Mouse (Mus musculus) brown adipose tissue, adult 24 weeks (tissue): Measurements from ENCODE around the gene Ankrd33b. TPM values are rescaled to one million over a fixed set of nuclear protein-coding genes. Genes with fewer than 3 reads are reported as not detected.

Experiments
- H3K27ac ChIP-seq: fragments of 200-500 bp; replicated peaks from 2 replicates; pipeline ENCODE4 v1.5.1; 2012; ENCODE audit warnings: low read depth, mild to moderate bottlenecking, low read length
- H3K4me1 ChIP-seq: fragments of 200-500 bp; 2 replicates; pipeline ENCODE4 v1.6.1; 2012; ENCODE audit warnings: low read length, mixed read lengths; ENCODE audit not compliant: control insufficient read depth, insufficient read depth, insufficient read length
- H3K4me3 ChIP-seq: fragments of 200-500 bp; 2 replicates; pipeline ENCODE4 v1.5.1; 2012; ENCODE audit warnings: low read depth, mild to moderate bottlenecking, low read length, moderate library complexity; ENCODE audit not compliant: insufficient read depth
- polyA plus RNA-seq: library from polyadenylated mRNA; stranded (reverse); fragments of >200 nt; gene quantifications from 2 replicates; pipeline ENCODE4 v1.2.4, GENCODE M21; 2012; ENCODE audit not compliant: missing spikeins, insufficient read depth, insufficient read length

The Ankrd33b gene
- polyA plus RNA-seq, 1 experiment, result 0.91 TPM

DNA sequence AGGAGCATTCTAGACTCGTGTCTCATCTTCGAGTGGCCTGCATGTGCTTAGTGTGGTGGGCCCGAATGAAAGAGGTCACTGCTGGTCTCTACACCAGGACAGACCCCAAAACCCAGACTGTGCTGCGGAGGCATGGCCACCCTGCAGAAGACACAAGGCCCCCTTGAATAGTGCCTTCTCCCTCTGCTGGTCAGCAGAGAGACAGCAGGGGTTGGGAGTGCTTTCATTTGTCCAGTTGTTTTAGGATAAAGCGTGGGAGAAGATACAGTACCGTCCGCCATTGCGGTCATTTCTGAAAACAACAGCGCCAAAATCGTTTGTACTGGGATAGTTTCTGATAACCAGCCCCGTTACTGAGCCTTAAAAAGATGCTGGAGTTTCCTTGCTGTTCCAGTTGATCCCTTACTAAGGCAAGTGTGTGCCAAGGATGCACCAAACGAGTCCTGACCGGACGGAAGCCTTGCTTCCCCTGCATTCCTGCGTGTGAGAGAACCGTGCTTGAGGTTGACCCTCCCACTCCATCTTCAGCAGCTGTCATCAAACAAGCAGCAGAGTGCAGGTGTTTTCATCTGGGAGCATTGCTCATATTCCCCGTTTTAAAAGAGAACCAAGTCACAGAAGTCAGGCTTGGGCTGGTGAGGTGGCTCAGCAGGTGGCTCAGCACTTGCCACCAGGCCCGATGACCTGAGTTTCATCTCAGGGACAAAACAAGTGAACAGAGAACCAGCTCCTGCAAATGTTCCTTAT lies 108.7 kb downstream of the Ankrd33b start:
- no peak overlapping the region for H3K27ac ChIP-seq

GRCm38 (mm10) chr15:31258029-31258692 lies 109.4 kb downstream of the Ankrd33b start:
- Histone ChIP-seq H3K4me3 (no peak overlapping the region), H3K27ac (no peak overlapping the region), H3K4me1 (no peaks in the 10 kb centered on the region)

More for the DNA sequence above, 108.7 kb downstream of the Ankrd33b start:
- Histone ChIP-seq H3K4me3 (no peak overlapping the region), H3K4me1 (no peaks in the 10 kb centered on the region)

DNA sequence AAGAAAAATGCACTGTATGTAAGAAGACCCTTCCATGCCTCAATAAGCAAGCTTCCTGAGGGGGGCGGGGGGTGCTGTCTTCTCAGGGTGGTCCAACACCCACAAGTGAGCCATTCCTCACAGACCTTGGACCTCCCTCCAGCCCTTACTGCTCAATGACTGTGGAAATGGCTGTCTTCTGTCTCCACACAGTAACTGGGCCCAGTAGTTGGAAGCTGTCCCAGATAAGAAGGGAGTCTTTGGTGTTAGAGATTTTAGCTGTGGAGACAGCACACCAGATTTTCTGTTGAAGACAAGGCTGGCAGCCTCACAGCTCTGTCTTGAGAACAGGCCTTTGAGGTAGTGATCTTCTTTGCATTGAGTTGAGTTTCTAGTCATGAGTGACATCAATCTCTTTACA lies 110.2 kb downstream of the Ankrd33b start:
- no peak overlapping the region for H3K27ac ChIP-seq
- no peaks in the 10 kb centered on the region for H3K4me1 ChIP-seq
- H3K4me3 ChIP-seq, result no peak overlapping the region

- Histone ChIP-seq H3K4me1 (no peaks in the 10 kb centered on the region), H3K27ac (no peak overlapping the region), H3K4me3 (no peak overlapping the region)
These were observed 111.8 kb downstream of the Ankrd33b start for GRCm38 (mm10) chr15:31255762-31256161.

DNA sequence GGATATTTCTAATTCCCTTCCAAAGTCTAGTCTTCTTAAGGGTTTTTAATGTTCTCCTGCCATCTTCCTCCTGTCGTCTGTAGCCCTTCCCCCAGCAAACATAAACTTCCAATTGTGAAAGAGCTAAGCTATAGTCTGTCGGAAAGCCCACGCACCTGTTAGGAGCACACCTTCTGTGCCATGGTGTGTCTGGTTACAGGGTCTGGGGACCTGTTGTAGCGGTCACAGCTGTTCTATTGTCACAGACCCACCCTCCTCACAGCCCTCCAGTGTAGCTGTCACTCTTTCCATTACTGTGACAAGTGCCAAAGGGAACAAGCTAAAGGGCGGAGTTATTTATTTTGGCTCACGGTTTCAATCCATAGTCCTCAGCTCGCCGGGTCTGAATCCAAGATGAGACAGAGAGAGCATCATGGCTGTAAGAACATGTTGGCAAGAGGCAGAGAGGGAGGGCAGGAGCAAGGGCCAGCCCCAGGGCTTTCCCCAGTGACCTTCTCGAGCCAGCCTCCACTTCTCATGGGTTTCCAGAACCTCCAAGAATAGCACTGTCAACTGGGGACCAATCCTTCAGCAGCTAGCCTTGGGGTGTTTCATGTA lies 112.5 kb downstream of the Ankrd33b start:
- H3K4me1 ChIP-seq, result peaks cover 4% of the 10 kb centered on the region; the same call in 1 of the 2 replicates
- H3K4me3 ChIP-seq, result no peak overlapping the region
- H3K27ac ChIP-seq, result no peak overlapping the region

DNA sequence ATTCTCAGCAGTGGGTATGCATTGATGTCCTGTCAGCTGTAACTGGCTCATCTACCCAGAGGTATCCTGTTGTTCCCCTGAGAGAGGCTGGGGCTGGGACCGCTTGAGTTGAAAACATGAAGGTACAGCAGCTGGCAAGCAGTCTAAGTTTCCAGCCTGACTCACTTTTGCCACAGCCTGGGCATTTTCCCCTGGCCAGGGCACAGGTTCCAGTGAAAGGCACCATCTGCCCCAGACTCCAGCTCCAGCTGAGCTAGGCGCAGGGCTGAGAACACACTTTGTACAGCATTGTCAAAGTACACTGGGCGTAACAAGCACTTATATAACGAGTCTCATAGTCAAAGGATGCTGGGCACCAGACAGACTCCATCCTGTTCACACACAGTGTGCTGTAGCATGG lies 113.6 kb downstream of the Ankrd33b start:
- no peak overlapping the region for H3K27ac ChIP-seq
- H3K4me1 ChIP-seq, result peaks cover 4% of the 10 kb centered on the region; the same call in 1 of the 2 replicates
- no peak overlapping the region for H3K4me3 ChIP-seq

DNA sequence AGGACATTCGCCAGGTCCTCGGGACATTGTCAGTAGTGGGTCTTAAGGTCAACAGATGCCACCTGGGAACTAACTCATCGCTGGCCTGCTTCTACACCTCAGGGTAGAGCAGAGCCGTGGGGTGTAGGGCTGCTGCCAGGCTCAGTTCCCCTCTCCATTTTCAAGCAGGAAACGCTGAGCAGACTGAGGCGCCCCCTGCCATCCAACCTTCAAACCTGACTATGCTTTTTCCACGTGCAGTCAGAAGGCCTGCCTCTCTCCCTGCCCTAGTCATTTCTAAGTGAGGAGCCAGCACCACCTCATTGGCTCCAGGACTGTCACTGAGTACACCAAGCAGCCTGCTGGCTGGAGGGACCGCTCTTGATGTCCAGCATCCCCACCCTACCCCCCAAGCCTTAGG lies 114.1 kb downstream of the Ankrd33b start:
- no peak overlapping the region for H3K4me3 ChIP-seq
- H3K27ac ChIP-seq, result no peak overlapping the region
- H3K4me1 ChIP-seq, result peaks cover 4% of the 10 kb centered on the region; the same call in 1 of the 2 replicates

- Histone ChIP-seq H3K27ac (no peak overlapping the region), H3K4me3 (no peak overlapping the region), H3K4me1 (peaks cover 4% of the 10 kb centered on the region; the same call in 1 of the 2 replicates)
These were observed 114.8 kb downstream of the Ankrd33b start for GRCm38 (mm10) chr15:31252590-31253311.

- H3K27ac ChIP-seq, result no peak overlapping the region
- peaks cover 4% of the 10 kb centered on the region; the same call in 1 of the 2 replicates for H3K4me1 ChIP-seq
- H3K4me3 ChIP-seq, result no peak overlapping the region
These were observed 116.3 kb downstream of the Ankrd33b start for GRCm38 (mm10) chr15:31251189-31251588.

DNA sequence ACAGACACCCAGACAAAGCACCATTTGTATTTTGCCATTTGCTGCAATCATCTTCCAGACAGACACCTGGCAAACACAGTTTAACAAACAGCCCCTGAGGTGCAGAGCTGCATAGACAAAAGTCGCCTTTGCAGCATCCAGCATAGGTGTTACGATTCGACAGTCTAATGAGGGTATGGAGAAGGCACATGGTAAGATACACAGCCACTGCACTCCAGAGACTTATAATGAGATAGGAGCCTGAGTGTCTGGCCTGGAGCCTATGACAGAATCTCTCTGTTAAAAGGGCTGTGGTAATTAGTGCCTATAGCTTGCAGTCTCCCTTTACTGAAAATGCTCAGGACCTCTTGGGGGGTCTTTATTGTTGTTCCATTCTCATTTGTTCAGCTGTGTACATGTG lies 116.8 kb downstream of the Ankrd33b start:
- Histone ChIP-seq H3K27ac (no peak overlapping the region), H3K4me1 (peaks cover 4% of the 10 kb centered on the region; the same call in 1 of the 2 replicates), H3K4me3 (no peak overlapping the region)

- H3K4me3 ChIP-seq, result no peak overlapping the region
- H3K27ac ChIP-seq, result no peak overlapping the region
- peaks cover 4% of the 10 kb centered on the region; the same call in 1 of the 2 replicates for H3K4me1 ChIP-seq
These were observed 117.5 kb downstream of the Ankrd33b start for GRCm38 (mm10) chr15:31250027-31250426.

- H3K27ac ChIP-seq, result no peak overlapping the region
These were observed 118.6 kb downstream of the Ankrd33b start for GRCm38 (mm10) chr15:31248882-31249281.

GRCm38 (mm10) chr15:31247035-31247434 lies 120.5 kb downstream of the Ankrd33b start:
- peaks cover 4% of the 10 kb centered on the region; the same call in 1 of the 2 replicates for H3K4me1 ChIP-seq
- no peak overlapping the region for H3K27ac ChIP-seq
- no peak overlapping the region for H3K4me3 ChIP-seq

More at GRCm38 (mm10) chr15:31248882-31249281, 118.6 kb downstream of the Ankrd33b start:
- Histone ChIP-seq H3K4me1 (peaks cover 4% of the 10 kb centered on the region; the same call in 1 of the 2 replicates), H3K4me3 (no peak overlapping the region)

GRCm38 (mm10) chr15:31245934-31246333 lies 121.6 kb downstream of the Ankrd33b start:
- Histone ChIP-seq H3K27ac (no peak overlapping the region), H3K4me1 (peaks cover 4% of the 10 kb centered on the region; the same call in 1 of the 2 replicates), H3K4me3 (no peak overlapping the region)
